Mouse (Mus musculus) olfactory bulb, adult 2 months (tissue): ENCODE data around the gene Hpd.

Experiments used
- CTCF ChIP-seq: fragments of 200-500 bp; IDR thresholded peaks from 2 replicates; pipeline ENCODE4 v1.5.1; 2012; ENCODE audit warnings: low read depth, mild to moderate bottlenecking, low read length, moderate library complexity; ENCODE audit not compliant: insufficient read depth
- POLR2A ChIP-seq: fragments of 200-500 bp; IDR thresholded peaks from 2 replicates; pipeline ENCODE4 v1.6.1; 2012; ENCODE audit warnings: mild to moderate bottlenecking, low read depth, low read length, moderate library complexity; ENCODE audit not compliant: insufficient read depth

DNA sequence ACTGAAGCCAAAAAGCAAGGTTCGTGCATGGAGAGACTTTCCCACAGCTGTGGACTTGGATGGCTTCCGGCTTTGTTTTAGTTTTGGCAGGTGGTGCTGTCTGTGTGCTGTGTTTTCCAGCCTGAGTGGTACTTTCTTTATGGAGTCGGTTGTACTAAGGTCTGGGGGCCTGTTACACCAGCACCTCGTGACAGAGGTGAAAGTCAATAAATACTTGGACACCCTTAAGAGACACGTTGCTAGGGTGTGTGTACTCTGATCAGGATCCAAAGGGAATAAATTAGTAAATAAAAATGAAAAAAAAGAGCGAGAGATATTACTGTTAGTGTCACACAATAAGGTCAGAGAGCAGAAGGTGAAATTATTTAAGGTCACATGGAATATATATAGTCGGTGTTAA, 44.3 kb upstream of the Hpd start:
- TF ChIP-seq POLR2A (no peak), CTCF (no peak)
